Mouse (Mus musculus) activated CD4-positive, CD25-positive, alpha-beta regulatory T cell (primary cell): Measurements from ENCODE around the gene 0610010K14Rik. TPM values are rescaled to one million over a fixed set of nuclear protein-coding genes. Genes with fewer than 3 reads are reported as not detected.

ENCODE experiments used
- polyA plus RNA-seq, 2 experiments: library from polyadenylated mRNA; unstranded; fragments of 100-300 nt; shearing (Covaris generic); gene quantifications; one replicate each; pipeline ENCODE4 v1.2.1; 2017

Gene 0610010K14Rik
- polyA plus RNA-seq: 100 to 1,000 TPM; 171 to 200 TPM

GRCm38 (mm10) chr11:70237457-70238167 is at the start of gene 0610010K14Rik:
Gene 0610010K14Rik (minus strand): TSS chr11:70237914.

DNA sequence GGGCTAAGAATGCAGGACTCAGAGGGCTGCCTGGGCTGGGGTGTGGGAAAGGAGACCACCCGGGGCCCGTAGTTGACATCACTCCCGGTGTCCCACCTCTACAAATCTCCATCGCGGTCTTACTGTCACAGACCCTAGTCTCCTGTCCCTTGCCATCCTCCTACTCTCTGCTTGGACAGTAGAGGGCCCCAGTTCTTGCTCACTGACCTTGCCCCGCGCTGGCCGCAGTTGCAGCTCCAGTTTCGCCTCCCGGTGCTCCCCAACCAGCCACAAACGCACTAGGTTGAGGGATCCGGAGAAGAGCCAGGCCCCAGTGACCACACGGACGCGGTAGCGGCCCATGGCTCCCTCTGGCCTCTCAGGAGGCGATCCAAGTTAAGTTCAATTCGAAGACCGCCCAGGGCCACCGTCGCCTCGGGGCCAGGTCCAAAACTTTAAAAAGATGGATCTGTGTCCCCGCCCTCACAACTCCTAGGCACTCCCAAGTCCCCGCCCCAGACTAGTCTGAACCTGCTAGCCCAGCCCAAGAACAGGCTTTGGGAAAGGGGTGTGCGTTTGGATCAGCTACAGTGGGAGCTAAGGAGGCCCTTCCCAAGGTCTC is 17.3 kb upstream of the 0610010K14Rik start, which contains the start of gene Alox12:
Alox12 (minus strand) TSS at position 423 of the 601 bp plus-strand sequence.

GRCm38 (mm10) chr11:70239541-70240279 is 2.0 kb upstream of the 0610010K14Rik start, which contains the start of the genes Gm21988 and Rnasek:
Gene Gm21988 (minus strand): TSS chr11:70239830.
Gene Rnasek (minus strand): TSS chr11:70239842.

GRCm38 (mm10) chr11:70229260-70230010 is 8.3 kb downstream of the 0610010K14Rik start, which contains the start of gene Bcl6b:
Gene Bcl6b (minus strand): TSS chr11:70229798.

DNA sequence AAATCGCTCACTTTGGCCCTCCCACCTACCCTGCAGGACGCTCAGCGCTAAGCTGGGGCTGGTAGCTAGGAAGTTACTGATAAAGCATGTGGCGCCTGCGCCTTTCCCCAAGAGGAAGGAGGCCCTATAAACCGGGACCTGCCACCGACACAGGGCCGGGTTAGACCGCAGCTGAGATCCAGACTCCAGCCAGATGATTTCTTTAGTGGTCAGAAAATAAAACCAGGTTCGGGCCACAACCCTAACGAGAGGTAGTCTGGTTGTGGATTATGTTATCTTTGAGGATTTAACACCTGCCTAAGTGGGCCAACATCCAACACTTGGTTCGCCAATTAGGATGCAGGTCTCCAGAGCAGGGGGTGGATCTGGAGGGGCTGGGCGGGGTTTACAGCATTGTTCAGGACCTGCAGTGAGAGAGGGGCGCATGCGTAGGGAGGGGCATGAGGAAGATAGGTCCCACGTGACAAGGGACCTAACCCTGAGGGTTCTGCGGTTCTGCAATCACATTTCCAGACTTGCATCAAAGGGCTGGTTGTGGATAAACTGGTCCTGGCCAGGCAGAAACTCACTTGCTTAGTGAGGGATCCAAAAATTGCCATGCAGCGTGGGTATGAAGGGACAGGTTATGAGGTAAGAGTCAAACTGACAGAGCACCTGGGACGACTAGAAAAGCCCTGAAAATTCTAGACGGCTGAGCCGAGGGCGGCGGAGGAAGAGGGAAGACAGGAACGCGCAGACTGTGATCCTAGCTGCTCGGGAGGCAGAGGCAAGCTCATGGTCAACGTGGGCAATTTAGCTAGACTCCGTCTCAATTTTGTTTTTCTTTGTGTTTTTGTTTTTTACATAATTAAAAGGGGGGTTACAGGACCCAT is 16.7 kb downstream of the 0610010K14Rik start, which contains the start of gene Slc16a13:
Slc16a13 (minus strand) TSS at position 334 of the 872 bp plus-strand sequence.

GRCm38 (mm10) chr11:70212423-70212822 is 25.3 kb downstream of the 0610010K14Rik start, which contains the start of gene Slc16a11:
Gene Slc16a11 (plus strand): TSS chr11:70212752.

Other genes with a start within 250 kb of the 0610010K14Rik start
- 100 to 1,000 TPM; 433 to 450 TPM for gene Gabarap, start 246.8 kb downstream of the 0610010K14Rik start, polyA plus RNA-seq
- 10 to 100 TPM; 80.2 to 94.0 TPM for gene Phf23, start 242.1 kb downstream of the 0610010K14Rik start, polyA plus RNA-seq
- gene Dvl2, start 237.3 kb downstream of the 0610010K14Rik start, polyA plus RNA-seq: 10 to 100 TPM; 14.2 to 22.1 TPM
- 100 to 1,000 TPM; 104 to 130 TPM for gene Acadvl, start 222.5 kb downstream of the 0610010K14Rik start, polyA plus RNA-seq
- gene Dlg4, start 221.0 kb downstream of the 0610010K14Rik start, polyA plus RNA-seq: 1 to 10 TPM; 5.6 to 5.7 TPM
- not detected for gene Asgr1, start 183.8 kb downstream of the 0610010K14Rik start, polyA plus RNA-seq
- not detected for gene Asgr2, start 145.3 kb downstream of the 0610010K14Rik start, polyA plus RNA-seq
- under 1 TPM; 0.32 to 0.76 TPM for gene Mgl2, start 107.6 kb downstream of the 0610010K14Rik start, polyA plus RNA-seq
- gene Clec10a, start 81.7 kb downstream of the 0610010K14Rik start, polyA plus RNA-seq: 1 to 10 TPM in 1 of 2 experiments, not detected in 1; 5.3 TPM
- gene Slc16a11, start 25.2 kb downstream of the 0610010K14Rik start, polyA plus RNA-seq: under 1 TPM; 0.21 to 0.60 TPM
- gene Slc16a13, start 16.9 kb downstream of the 0610010K14Rik start, polyA plus RNA-seq: 1 to 10 TPM; 2.8 to 3.6 TPM
- gene Bcl6b, start 8.1 kb downstream of the 0610010K14Rik start, polyA plus RNA-seq: not detected
- 1 to 10 TPM; 5.1 to 5.8 TPM for gene Gm21988, start 1.9 kb upstream of the 0610010K14Rik start, polyA plus RNA-seq
- 100 to 1,000 TPM; 279 to 287 TPM for gene Rnasek, start 1.9 kb upstream of the 0610010K14Rik start, polyA plus RNA-seq
- gene Alox12, start 17.4 kb upstream of the 0610010K14Rik start, polyA plus RNA-seq: not detected
- under 1 TPM in 1 of 2 experiments, not detected in 1; 0.26 TPM for gene Alox12e, start 84.7 kb upstream of the 0610010K14Rik start, polyA plus RNA-seq
- gene Alox15, start 114.1 kb upstream of the 0610010K14Rik start, polyA plus RNA-seq: 1 to 10 TPM in 1 of 2 experiments, under 1 TPM in 1; 0.67 to 2.4 TPM
- 10 to 100 TPM in 1 of 2 experiments, 1 to 10 TPM in 1; 8.7 to 12.7 TPM for gene Pelp1, start 172.1 kb upstream of the 0610010K14Rik start, polyA plus RNA-seq
- gene Arrb2, start 194.7 kb upstream of the 0610010K14Rik start, polyA plus RNA-seq: 100 to 1,000 TPM; 315 to 338 TPM
- gene Med11, start 214.0 kb upstream of the 0610010K14Rik start, polyA plus RNA-seq: 10 to 100 TPM; 74.9 to 86.6 TPM
- not detected for gene Zmynd15, start 221.5 kb upstream of the 0610010K14Rik start, polyA plus RNA-seq
- gene Cxcl16, start 222.1 kb upstream of the 0610010K14Rik start, polyA plus RNA-seq: 1 to 10 TPM in 1 of 2 experiments, under 1 TPM in 1; 0.62 to 3.5 TPM